In genomic region chr3:97309748-97310536, GRCm38 (mm10) we compare ENCODE assay signal across 9 mouse cellular contexts. TPM values are rescaled to one million over a fixed set of nuclear protein-coding genes. Genes with fewer than 3 reads are reported as not detected.
DNase-seq lines count a peak whose midpoint lies in the region; ATAC-seq lines count a peak whose summit lies in the region.
"Had no signal": no experiment of that assay in that cellular context is flagged by ENCODE, and none has a peak within 500 bp of the region (broad histone marks: within the 10 kb centered on the region; RNA-seq: fewer than 3 reads in every experiment).

No protein-coding gene starts in this region.

- H3K4me3 ChIP-seq in kidney, embryonic 16.5 days (ENCODE audit: low read length): peak overlapping the region; percentile 25
- H3K4me3 ChIP-seq in forebrain, embryonic 12.5 days (replicated peaks): peak overlapping the region; percentile 21

- no peak; the same call in 1 of the 2 replicates for ATAC-seq in kidney, embryonic 16.5 days (ENCODE audit: low FRiP score, low TSS enrichment)
- ATAC-seq in forebrain, embryonic 12.5 days (ENCODE audit: low FRiP score): no peak
- ATAC-seq in CD4-positive, CD25-positive, alpha-beta regulatory T cell, adult 4 months: no peak

- H3K4me2 ChIP-seq in kidney, embryonic 16.5 days (replicated peaks; ENCODE audit: low read depth, low read length): peak overlapping the region; percentile 54
- H3K4me2 ChIP-seq in forebrain, embryonic 12.5 days: peak overlapping the region; percentile 43

- H3K9me3 ChIP-seq in kidney, embryonic 16.5 days (ENCODE audit: low read length): peaks cover 4% of the 10 kb centered on the region; the same call in 1 of the 2 replicates
- H3K9me3 ChIP-seq in forebrain, embryonic 12.5 days: peaks cover 4% of the 10 kb centered on the region; the same call in 1 of the 2 replicates
- H3K9me3 ChIP-seq: G1E had no signal

- H3K27ac ChIP-seq in kidney, embryonic 16.5 days (ENCODE audit: low read length): no peak overlapping the region
- H3K27ac ChIP-seq in forebrain, embryonic 12.5 days: no peak overlapping the region

- no peak for DNase-seq in kidney, adult 11 months
- DNase-seq in kidney, postnatal 10 days: peak; percentile 35
- DNase-seq in naive thymus-derived CD4-positive, alpha-beta T cell, adult 2 months (ENCODE audit: low read depth): peak; percentile 32
- DNase-seq in gastrocnemius, postnatal 25 days: no peak
- DNase-seq in lung, postnatal 36 days: no peak

- 5% methylated on average over 16 of the region's 16 CpGs for WGBS in kidney, embryonic 16.5 days
- 7% methylated on average over 16 of the region's 16 CpGs for WGBS in forebrain, embryonic 12.5 days

- H3K4me1 ChIP-seq in kidney, embryonic 16.5 days (ENCODE audit: insufficient read depth, low read length): peaks cover 40% of the 10 kb centered on the region
- H3K4me1 ChIP-seq in forebrain, embryonic 12.5 days: peaks cover 47% of the 10 kb centered on the region

- H3K27me3 ChIP-seq in kidney, embryonic 16.5 days (ENCODE audit: insufficient read depth, low read length): peaks cover 3% of the 10 kb centered on the region; the same call in 1 of the 2 replicates
- no peaks in the 10 kb centered on the region for H3K27me3 ChIP-seq in forebrain, embryonic 12.5 days

- H3K36me3 ChIP-seq in kidney, embryonic 16.5 days (ENCODE audit: insufficient read depth, low read length): no peaks in the 10 kb centered on the region
- H3K36me3 ChIP-seq in forebrain, embryonic 12.5 days (replicated peaks): no peaks in the 10 kb centered on the region
- H3K36me3 ChIP-seq: G1E had no signal

- peak overlapping the region; percentile 31 for H3K9ac ChIP-seq in kidney, embryonic 16.5 days (replicated peaks; ENCODE audit: low read length)
- H3K9ac ChIP-seq in forebrain, embryonic 12.5 days: peak overlapping the region; percentile 22; the same call in 1 of the 2 replicates

RNA-seq across cellular contexts. Expression of gene Bcl9, which starts 12.2 kb away (rescaled TPM):
- 60.8 and 68.7 TPM in 2 replicates for polyA plus RNA-seq in kidney, embryonic 16.5 days (2015; fragmentation: Nextera tagmentation; extraction: Ambion mirVana)
- 82.8 and 91.9 TPM in 2 replicates for polyA plus RNA-seq in forebrain, embryonic 12.5 days (2016; fragmentation: Nextera tagmentation; extraction: Ambion mirVana)
- 1 to 10 TPM; 2.7 to 2.9 TPM for total RNA-seq in gastrocnemius, postnatal 25 days (2021)
- 1 to 10 TPM; 2.4 to 4.8 TPM for polyA plus RNA-seq in CD4-positive, CD25-positive, alpha-beta regulatory T cell, adult 4 months (2017; shearing (Covaris generic))

Comparison
In these comparisons a context has a peak if more than half of its experiments do, and no peak if none do; other contexts are left out.
1. DNase-seq: peak in kidney, postnatal 10 days (single experiment) and naive thymus-derived CD4-positive, alpha-beta T cell, adult 2 months (single experiment); none in kidney, adult 11 months (single experiment), gastrocnemius, postnatal 25 days (single experiment) and lung, postnatal 36 days (single experiment).
2. RNA of gene Bcl9, which starts 12.2 kb away (polyA plus RNA-seq): 82.8 to 91.9 TPM in forebrain, embryonic 12.5 days and 60.8 to 68.7 TPM in kidney, embryonic 16.5 days; 2.4 to 4.8 TPM in CD4-positive, CD25-positive, alpha-beta regulatory T cell, adult 4 months; every median in the first group is over 10 times any median in the second.